Mouse (Mus musculus) E14TG2a.4 (cell line): ENCODE results near the gene Atp5s.
A peak's percentile ranks its signal among the peaks of the same experiment; 100 is the strongest.

Source experiments
- H3K27me3 ChIP-seq: 2 replicates; pipeline ENCODE4 v1.6.1; 2014; ENCODE audit warnings: low read length, control low read depth; ENCODE audit not compliant: insufficient read depth
- H3K36me3 ChIP-seq: 2 replicates; pipeline ENCODE4 v1.6.1; 2014; ENCODE audit warnings: low read length, control low read depth; ENCODE audit not compliant: insufficient read depth
- H3K4me1 ChIP-seq: replicated peaks from 2 replicates; pipeline ENCODE4 v1.6.1; 2014; ENCODE audit warnings: low read depth, low read length, control low read depth
- H3K4me3 ChIP-seq: replicated peaks from 2 replicates; pipeline ENCODE4 v1.5.1; 2014; ENCODE audit warnings: mild to moderate bottlenecking, low read length
- H3K9me3 ChIP-seq: 2 replicates; pipeline ENCODE4 v1.6.1; 2014; ENCODE audit warnings: low read length, control low read depth
- CTCF ChIP-seq: conservative IDR thresholded peaks from 2 replicates; pipeline ENCODE4 v1.5.1; 2014; ENCODE audit warnings: low read length
- NANOG ChIP-seq: IDR thresholded peaks from 2 replicates; pipeline ENCODE4 v1.6.1; 2014; ENCODE audit warnings: borderline replicate concordance, low read length, mixed read lengths
- POU5F1 ChIP-seq: IDR thresholded peaks from 2 replicates; pipeline ENCODE4 v1.6.1; 2014; ENCODE audit warnings: low read length, borderline replicate concordance

Atp5s gene

GRCm38 (mm10) chr12:69724711-69725460, at the start of gene Atp5s, which contains the start of gene L2hgdh:
TSS of gene Atp5s (plus strand) at chr12:69724950.
TSS of gene L2hgdh (minus strand) at chr12:69724873.
- no peak for TF ChIP-seq POU5F1
- no peak for TF ChIP-seq CTCF
- no peak for TF ChIP-seq NANOG
- H3K9me3 ChIP-seq: peaks cover 31% of the 10 kb centered on the region
- peak within 1 kb of the TSS; percentile 88 for H3K4me3 ChIP-seq
- peaks cover 37% of the 10 kb centered on the region for H3K36me3 ChIP-seq
- no peaks in the 10 kb centered on the region for H3K27me3 ChIP-seq
- H3K4me1 ChIP-seq: peaks cover 41% of the 10 kb centered on the region

DNA sequence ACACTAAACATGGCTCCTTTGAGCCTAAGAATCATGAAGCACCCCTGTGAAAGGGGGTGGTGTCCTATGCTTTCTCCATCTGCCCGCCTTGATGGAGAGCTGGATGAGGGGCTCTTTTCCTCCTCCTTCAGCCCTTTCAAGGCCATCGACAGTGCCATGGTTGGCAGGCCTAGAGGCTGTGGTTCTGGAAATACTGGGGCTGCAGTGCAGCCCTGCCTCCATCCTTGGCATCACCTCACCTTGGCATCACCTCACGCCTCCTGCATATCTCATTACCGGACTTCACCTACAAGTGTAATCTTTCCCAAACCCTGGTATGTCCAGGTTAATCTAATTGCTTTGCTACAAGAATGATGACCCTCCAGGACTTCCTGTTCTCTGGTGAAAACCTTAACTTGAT, 48.6 kb upstream of the Atp5s start:
- TF ChIP-seq POU5F1: no peak
- H3K4me1 ChIP-seq: peaks cover 6% of the 10 kb centered on the region; the same call in 1 of the 2 replicates

DNA sequence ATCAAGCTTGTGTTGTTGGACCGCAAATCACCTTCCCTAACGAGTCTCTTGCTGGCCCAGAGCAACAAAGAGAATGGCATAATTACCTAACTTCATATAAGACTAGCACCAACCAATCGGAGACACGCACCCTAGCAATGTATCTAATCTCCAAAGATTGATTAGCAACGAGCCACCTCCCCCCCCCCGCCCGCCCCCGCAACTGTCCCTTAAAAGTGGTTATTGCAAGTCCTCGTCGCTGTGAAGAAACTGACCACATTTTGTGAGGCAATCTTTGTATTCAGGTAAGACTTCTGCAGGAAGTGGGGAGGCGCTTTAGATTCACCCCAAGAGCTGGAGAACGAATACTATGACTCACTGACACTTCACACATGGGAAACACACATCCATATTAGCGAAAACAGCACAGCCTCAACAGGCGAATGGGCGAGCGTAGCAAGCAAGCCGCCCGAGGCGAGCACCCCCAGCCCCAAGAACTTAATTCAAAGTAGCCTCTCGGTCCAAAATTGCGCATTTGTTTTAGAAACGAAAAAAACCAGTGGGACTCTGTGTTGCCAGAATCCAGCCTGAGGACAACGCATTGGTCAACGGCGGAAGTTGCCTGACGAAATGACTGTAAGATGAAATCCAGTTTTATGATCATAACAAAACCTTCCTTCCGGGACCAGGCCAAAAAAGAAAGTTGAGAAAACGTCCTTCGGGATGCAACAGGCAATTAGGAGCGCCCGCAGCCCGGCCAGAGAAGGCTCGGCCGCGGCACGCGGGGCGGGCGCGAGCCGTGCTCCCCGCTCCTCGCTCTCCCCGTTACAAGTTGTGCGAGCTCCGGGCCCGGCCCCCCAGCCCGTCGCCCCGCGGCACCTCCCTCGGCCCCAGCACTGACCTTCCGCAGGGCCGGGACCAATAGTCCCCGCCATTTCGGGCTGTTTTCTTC, 43.9 kb upstream of the Atp5s start:
- TF ChIP-seq NANOG (no peak), CTCF (no peak), POU5F1 (no peak)
- Histone ChIP-seq H3K36me3 (no peaks in the 10 kb centered on the region), H3K4me3 (peak overlapping the region; percentile 87), H3K9me3 (no peaks in the 10 kb centered on the region), H3K27me3 (peaks cover 38% of the 10 kb centered on the region), H3K4me1 (peaks cover 9% of the 10 kb centered on the region; the same call in 1 of the 2 replicates)

More for the DNA sequence above, 48.6 kb upstream of the Atp5s start:
- Histone ChIP-seq H3K9me3 (no peaks in the 10 kb centered on the region), H3K4me3 (no peak overlapping the region), H3K27me3 (peaks cover 17% of the 10 kb centered on the region), H3K36me3 (no peaks in the 10 kb centered on the region)

DNA sequence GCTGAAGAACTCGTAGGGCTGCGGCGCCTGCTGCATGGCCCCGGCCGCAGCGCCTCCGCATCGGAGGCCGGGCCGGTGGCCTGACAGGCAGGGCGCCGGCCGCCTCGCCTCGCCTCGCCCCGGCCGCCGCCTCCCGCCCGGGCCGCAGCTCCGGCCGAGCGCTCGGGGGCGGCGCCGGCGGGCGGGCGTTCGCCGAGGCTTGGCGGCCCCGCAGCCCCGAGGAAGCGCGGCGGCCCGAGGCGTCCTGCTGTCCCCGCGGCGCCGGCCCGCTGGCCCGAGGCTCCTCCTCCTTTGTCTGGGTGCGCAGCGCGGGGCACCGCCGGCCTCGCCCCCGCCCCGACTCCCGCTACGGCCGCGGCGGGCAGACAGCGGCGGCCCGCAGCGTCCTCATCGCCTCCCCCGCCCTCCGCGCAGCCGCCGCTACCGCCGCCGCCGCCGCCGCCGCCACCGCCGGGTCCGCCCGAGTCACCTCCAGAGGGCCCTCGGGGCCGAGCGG, 43.1 kb upstream of the Atp5s start, which contains the start of gene Sos2:
Gene Sos2, minus strand, starts transcription at position 287 of the 496 bp plus-strand sequence.
- Histone ChIP-seq H3K9me3 (no peaks in the 10 kb centered on the region), H3K36me3 (no peaks in the 10 kb centered on the region), H3K4me1 (peaks cover 9% of the 10 kb centered on the region; the same call in 1 of the 2 replicates), H3K4me3 (peak within 1 kb of the TSS; percentile 87), H3K27me3 (peaks cover 38% of the 10 kb centered on the region)
- TF ChIP-seq CTCF (no peak), NANOG (no peak)

DNA sequence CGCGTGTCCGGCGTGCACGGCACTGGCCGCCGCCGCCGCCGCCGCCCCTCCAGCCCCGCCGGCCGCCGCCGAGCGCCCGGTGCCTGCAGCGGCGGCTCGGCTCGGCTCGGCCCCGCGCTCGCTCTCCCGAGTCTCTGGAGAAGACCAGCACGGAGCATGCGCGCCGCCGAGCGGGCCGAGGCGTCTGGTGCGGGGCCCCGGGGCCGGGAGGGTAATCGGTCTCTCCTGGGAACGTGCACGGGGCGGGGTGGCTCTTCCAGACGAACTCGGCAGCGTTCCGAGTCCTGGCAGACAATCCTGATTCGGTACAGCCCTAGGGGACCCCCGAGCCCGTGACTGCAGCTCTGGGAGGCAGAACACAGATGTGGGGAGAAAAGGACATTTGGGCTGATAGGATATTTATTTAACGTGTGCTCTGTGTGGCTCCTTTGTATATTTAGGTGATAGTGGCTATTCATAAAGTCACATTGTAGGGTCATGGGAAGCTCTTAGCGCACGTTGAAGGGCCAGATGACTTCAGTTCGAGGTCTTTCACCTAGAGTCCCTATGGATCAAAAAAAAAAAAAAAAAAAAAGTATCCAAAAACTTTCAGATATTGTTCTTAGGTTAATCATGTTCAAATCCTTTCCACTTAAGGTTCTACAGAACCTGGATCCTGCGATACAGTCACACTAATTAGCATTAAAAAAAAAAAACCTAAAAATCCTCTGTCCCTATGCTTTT, 42.5 kb upstream of the Atp5s start:
- Histone ChIP-seq H3K4me1 (peaks cover 9% of the 10 kb centered on the region; the same call in 1 of the 2 replicates), H3K4me3 (peak overlapping the region; percentile 87), H3K27me3 (peaks cover 38% of the 10 kb centered on the region), H3K36me3 (no peaks in the 10 kb centered on the region), H3K9me3 (no peaks in the 10 kb centered on the region)
- TF ChIP-seq CTCF: no peak
- TF ChIP-seq NANOG: no peak
- TF ChIP-seq POU5F1: no peak

GRCm38 (mm10) chr12:69682788-69683419, 41.8 kb upstream of the Atp5s start:
- TF ChIP-seq POU5F1 (no peak), NANOG (no peak), CTCF (no peak)
- Histone ChIP-seq H3K4me3 (no peak overlapping the region), H3K36me3 (no peaks in the 10 kb centered on the region), H3K9me3 (no peaks in the 10 kb centered on the region), H3K4me1 (peaks cover 9% of the 10 kb centered on the region; the same call in 1 of the 2 replicates), H3K27me3 (peaks cover 38% of the 10 kb centered on the region)

DNA sequence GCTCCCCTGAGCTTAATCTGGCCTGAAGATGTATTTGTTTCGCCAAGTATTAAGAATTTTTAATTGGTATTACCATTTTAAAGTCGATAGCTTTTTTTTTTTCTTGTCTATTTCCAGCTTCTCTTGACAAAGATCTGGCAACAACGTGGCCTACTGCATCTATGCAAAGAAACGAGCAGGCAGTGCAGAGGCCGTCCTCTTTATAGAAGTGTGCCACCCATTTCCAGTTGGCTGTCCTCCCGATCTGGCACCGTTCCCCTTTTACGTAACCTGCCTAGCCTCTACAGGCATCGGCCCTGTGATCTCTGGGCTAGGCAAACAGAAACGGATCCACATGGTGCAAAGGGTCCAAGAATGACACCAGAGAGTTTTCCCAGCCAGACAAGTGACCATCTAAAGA, 41.2 kb upstream of the Atp5s start:
- H3K9me3 ChIP-seq: no peaks in the 10 kb centered on the region
- H3K4me1 ChIP-seq: peaks cover 9% of the 10 kb centered on the region; the same call in 1 of the 2 replicates
- H3K4me3 ChIP-seq: no peak overlapping the region
- no peak for TF ChIP-seq CTCF
- no peak for TF ChIP-seq NANOG
- no peak for TF ChIP-seq POU5F1
- H3K27me3 ChIP-seq: peaks cover 38% of the 10 kb centered on the region
- no peaks in the 10 kb centered on the region for H3K36me3 ChIP-seq

GRCm38 (mm10) chr12:69688368-69688767, 36.4 kb upstream of the Atp5s start:
- Histone ChIP-seq H3K4me3 (no peak overlapping the region), H3K36me3 (peaks cover 12% of the 10 kb centered on the region), H3K9me3 (no peaks in the 10 kb centered on the region), H3K4me1 (peaks cover under 1% of the 10 kb centered on the region), H3K27me3 (peaks cover 8% of the 10 kb centered on the region)
- no peak for TF ChIP-seq NANOG
- no peak for TF ChIP-seq CTCF
- no peak for TF ChIP-seq POU5F1
